Mouse (Mus musculus): Measurements from ENCODE around the gene Castor2. TPM values are rescaled to one million over a fixed set of nuclear protein-coding genes. Genes with fewer than 3 reads are reported as not detected.

Gene Castor2
- total and polyA plus RNA-seq, 3 experiments, result 0.35 to 3.9 (median 1.3) TPM

DNA sequence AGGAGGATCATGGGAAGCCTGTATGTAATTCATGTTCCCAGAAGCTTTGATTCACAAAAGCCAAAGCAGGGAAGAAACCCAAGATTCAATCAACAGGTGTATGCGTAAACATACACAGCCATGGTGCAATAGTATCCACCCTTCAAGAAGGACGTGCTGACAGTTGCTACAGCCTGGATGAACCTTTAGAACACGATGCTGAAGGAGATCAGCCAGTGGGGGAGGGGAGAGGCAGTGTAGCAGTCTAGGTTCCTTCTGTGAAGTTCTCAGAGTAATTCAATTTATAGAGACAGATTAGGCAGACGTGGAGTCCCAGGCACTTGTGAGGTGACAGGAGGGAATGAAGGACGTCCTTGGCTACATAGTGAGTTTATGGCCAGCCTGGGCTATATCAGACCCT, 15.5 kb downstream of the Castor2 start:
- Histone ChIP-seq H3K27ac (ENCODE audit: insufficient read depth, low read depth) (no peak overlapping the region), H3K79me2 (replicated peaks; ENCODE audit: control insufficient read depth, extremely low read depth, insufficient read depth, poor library complexity, severe bottlenecking) (no peaks in the 10 kb centered on the region), H3K27me3 (replicated peaks) (no peaks in the 10 kb centered on the region), H3K36me3 (replicated peaks in 1 of 2; ENCODE audit: control insufficient read depth in 1 of 2, insufficient read depth in 1 of 2, low read length in 1 of 2) (peaks cover 0 to 27% of the 10 kb centered on the region in 2 experiments), H3K4me3 (replicated peaks in 1 of 3; ENCODE audit: low read depth in 2 of 3, low read length in 2 of 3, poor library complexity in 1 of 3) (no peak overlapping the region), H3K9me3 (replicated peaks; ENCODE audit: low read length) (peaks cover 8% of the 10 kb centered on the region), H3K9ac (ENCODE audit: insufficient read depth, low read depth) (no peak overlapping the region), H3K4me1 (ENCODE audit: control insufficient read depth in 1 of 2, insufficient read depth in 2 of 2) (peaks cover 0 to 29% of the 10 kb centered on the region in 2 experiments; a peak in 2 of 4 replicates), H3K4me2 (ENCODE audit: insufficient read depth, low read depth, poor library complexity, severe bottlenecking) (no peak overlapping the region)
- dilution Hi-C loops (cut with MboI; ENCODE audit: extremely low pct_ligation_motif_present, extremely low pct_unique_long_range_greater_than_20kb, low sequenced_read_pairs) (no loop called here), in situ Hi-C loops (cut with MboI; ENCODE audit: low pct_ligation_motif_present, low pct_unique_long_range_greater_than_20kb, low sequenced_read_pairs) (no loop called here)
- TF ChIP-seq JUND (conservative IDR thresholded peaks at IDR 0.05; ENCODE audit: low read depth, low read length) (no peak), ZNF384 (IDR thresholded peaks at IDR 0.05; ENCODE audit: low read depth, low read length) (no peak), USF2 (conservative IDR thresholded peaks at IDR 0.05; ENCODE audit: low read depth, low read length) (no peak), MEF2A (IDR thresholded peaks at IDR 0.05; ENCODE audit: borderline replicate concordance, low read depth, low read length) (no peak), NRF1 (IDR thresholded peaks at IDR 0.05; ENCODE audit: low read depth, low read length) (no peak), IRF4 (IDR thresholded peaks at IDR 0.05; ENCODE audit: low read depth, low read length) (no peak), ZMIZ1 (IDR thresholded peaks at IDR 0.05; ENCODE audit: low read depth, low read length) (no peak), KAT2A (IDR thresholded peaks at IDR 0.05; ENCODE audit: insufficient replicate concordance, low read length) (no peak), TCF12 (IDR thresholded peaks at IDR 0.05; ENCODE audit: low read depth, low read length) (no peak), UBTF (IDR thresholded peaks at IDR 0.05; ENCODE audit: low read depth, low read length) (no peak), CHD1 (IDR thresholded peaks at IDR 0.05; ENCODE audit: low read depth, low read length) (no peak), TBP (conservative IDR thresholded peaks at IDR 0.05; ENCODE audit: low read depth, low read length) (no peak), ZC3H11A (IDR thresholded peaks at IDR 0.05; ENCODE audit: low read depth, low read length) (no peak)
- DNase-seq (ENCODE audit: extremely low read depth), result no peak

DNA sequence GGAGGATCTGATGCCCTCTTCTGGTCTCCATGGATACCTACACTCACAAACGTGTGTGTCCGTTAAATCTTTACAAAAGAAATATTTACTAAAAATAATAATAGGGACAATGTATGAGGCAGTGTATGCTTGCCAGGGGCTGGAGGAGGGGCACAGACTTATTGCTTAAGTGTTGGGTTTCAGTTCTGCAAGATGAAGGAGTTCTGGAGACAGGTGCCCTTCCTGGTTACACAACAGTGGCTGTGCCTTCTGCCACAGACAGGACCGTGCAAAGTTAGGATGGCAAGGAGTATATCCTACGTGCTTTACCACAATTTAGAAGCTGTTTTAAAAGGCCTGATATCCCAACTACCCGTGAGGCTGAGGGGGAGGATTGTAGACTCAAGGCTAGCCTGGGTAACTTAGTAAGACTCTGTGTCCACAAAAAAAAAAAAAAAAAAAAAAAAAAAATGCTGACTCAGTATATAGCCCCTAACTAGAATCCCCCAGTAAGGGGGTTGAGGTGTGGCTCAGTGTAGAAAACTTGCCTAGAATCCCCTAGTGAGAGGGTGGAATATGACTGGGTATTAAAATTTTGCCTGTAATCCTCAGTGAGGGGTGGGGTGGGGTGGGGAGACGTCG, 16.2 kb downstream of the Castor2 start:
- peaks cover 8% of the 10 kb centered on the region for H3K9me3 ChIP-seq (replicated peaks; ENCODE audit: low read length)
- peaks cover 0 to 22% of the 10 kb centered on the region in 2 experiments for H3K36me3 ChIP-seq (replicated peaks in 1 of 2; ENCODE audit: control insufficient read depth in 1 of 2, insufficient read depth in 1 of 2, low read length in 1 of 2)
- in situ Hi-C loops (cut with MboI; ENCODE audit: low pct_ligation_motif_present, low pct_unique_long_range_greater_than_20kb, low sequenced_read_pairs), result no loop called here
- H3K9ac ChIP-seq (ENCODE audit: insufficient read depth, low read depth), result no peak overlapping the region
- no peak for TF ChIP-seq GABPA (IDR thresholded peaks at IDR 0.05; ENCODE audit: insufficient replicate concordance, low read depth, low read length)
- peak in 1 of 2 experiments; percentile 13; a peak in 1 of 4 replicates for TF ChIP-seq CTCF (conservative IDR thresholded peaks at IDR 0.05 in 1 of 2, IDR thresholded peaks at IDR 0.05 in 1 of 2; ENCODE audit: low read depth in 2 of 2, low read length in 2 of 2)
- TF ChIP-seq JUND (conservative IDR thresholded peaks at IDR 0.05; ENCODE audit: low read depth, low read length), result no peak
- peak; percentile 7; the same call in 1 of the 2 replicates for TF ChIP-seq EP300 (IDR thresholded peaks at IDR 0.05; ENCODE audit: low read length)
- peak; percentile 94 for TF ChIP-seq MAFK (IDR thresholded peaks at IDR 0.05; ENCODE audit: insufficient replicate concordance, low read length)
- TF ChIP-seq POLR2AphosphoS2 (IDR thresholded peaks at IDR 0.05; ENCODE audit: low read depth, low read length), result no peak
- TF ChIP-seq ZNF384 (IDR thresholded peaks at IDR 0.05; ENCODE audit: low read depth, low read length), result peak; percentile 65
- TF ChIP-seq SMC3 (IDR thresholded peaks at IDR 0.05; ENCODE audit: low read depth, low read length), result no peak
- dilution Hi-C loops (cut with MboI; ENCODE audit: extremely low pct_ligation_motif_present, extremely low pct_unique_long_range_greater_than_20kb, low sequenced_read_pairs), result no loop called here
- no peaks in the 10 kb centered on the region for H3K79me2 ChIP-seq (replicated peaks; ENCODE audit: control insufficient read depth, extremely low read depth, insufficient read depth, poor library complexity, severe bottlenecking)
- no peak for DNase-seq (ENCODE audit: extremely low read depth)
- no peak overlapping the region for H3K4me3 ChIP-seq (replicated peaks in 1 of 3; ENCODE audit: low read depth in 2 of 3, low read length in 2 of 3, poor library complexity in 1 of 3)
- H3K27me3 ChIP-seq (replicated peaks), result no peaks in the 10 kb centered on the region
- no peak overlapping the region for H3K27ac ChIP-seq (ENCODE audit: insufficient read depth, low read depth)
- peaks cover 0 to 35% of the 10 kb centered on the region in 2 experiments; a peak in 2 of 4 replicates for H3K4me1 ChIP-seq (ENCODE audit: control insufficient read depth in 1 of 2, insufficient read depth in 2 of 2)
- H3K4me2 ChIP-seq (ENCODE audit: insufficient read depth, low read depth, poor library complexity, severe bottlenecking), result no peak overlapping the region
